Mouse (Mus musculus): ENCODE measurements at regions not wholly inside any gene's neighbourhood (a gene's known extent, or its start where the extent isn't known, plus 50 kb on each side); places are given as distances from the start of the nearest gene placed in this dataset.

DNA sequence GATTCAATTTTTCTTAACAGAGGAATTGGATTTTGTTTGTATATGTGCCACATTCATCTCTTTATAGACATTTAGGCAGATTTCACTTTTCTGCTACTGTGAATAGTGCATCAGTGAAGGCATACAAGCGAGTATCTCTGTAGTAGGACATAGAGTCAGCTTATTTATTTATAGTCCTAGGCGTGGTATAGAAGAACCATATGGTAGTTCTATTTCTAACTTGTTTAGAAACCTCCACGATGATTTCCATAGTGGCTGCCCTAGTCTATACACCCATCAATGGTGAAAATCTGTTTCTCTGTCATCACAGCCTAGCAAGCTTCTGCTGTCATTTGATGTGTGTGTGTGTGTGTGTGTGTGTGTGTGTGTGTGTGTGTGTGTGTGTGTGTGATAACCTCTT is 387.6 kb downstream of the Kctd12 start:
- no peaks in the 10 kb centered on the region for H3K27me3 ChIP-seq (ENCODE audit: insufficient read depth, low read length)
- H3K4me3 ChIP-seq (ENCODE audit: low read depth, low read length): no peak overlapping the region
- H3K4me2 ChIP-seq (ENCODE audit: low read depth, low read length): no peak overlapping the region
- 63% methylated on average over 3 of the region's 3 CpGs for WGBS (ENCODE audit: insufficient replicate concordance)
- H3K4me1 ChIP-seq (ENCODE audit: insufficient read depth): no peaks in the 10 kb centered on the region
- TF ChIP-seq CTCF (IDR thresholded peaks at IDR 0.05; ENCODE audit: low read depth) (no peak), EP300 (IDR thresholded peaks at IDR 0.05; ENCODE audit: low read depth) (no peak)
- H3K9me3 ChIP-seq (ENCODE audit: low read length): no peaks in the 10 kb centered on the region
- DNase-seq (no peak), ATAC-seq (no peak)
- H3K27ac ChIP-seq (ENCODE audit: low read depth): no peak overlapping the region
- no peaks in the 10 kb centered on the region for H3K36me3 ChIP-seq (replicated peaks; ENCODE audit: insufficient read depth, low read length)
- no peak overlapping the region for H3K9ac ChIP-seq (replicated peaks)

DNA sequence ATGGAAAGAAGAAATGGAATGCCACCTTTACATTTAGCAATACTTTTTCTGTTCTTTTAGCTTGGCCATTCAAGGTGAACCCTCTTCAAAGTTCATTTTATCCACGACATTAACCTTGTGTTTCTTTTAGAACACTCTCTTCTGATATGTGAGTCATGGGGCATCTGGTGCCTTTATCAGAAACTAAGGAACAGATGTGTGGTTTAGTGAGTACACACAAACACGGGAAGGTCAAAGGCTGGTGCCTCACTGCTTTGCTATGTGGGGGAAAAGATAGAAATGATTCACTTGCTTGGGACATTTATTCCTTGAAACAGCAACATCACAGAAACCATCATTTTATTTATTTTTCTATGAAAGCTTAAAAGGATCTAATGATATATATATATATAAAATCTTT is 428.7 kb downstream of the Kctd12 start:
- Histone ChIP-seq H3K27me3 (ENCODE audit: insufficient read depth, low read length) (no peaks in the 10 kb centered on the region), H3K9me3 (ENCODE audit: low read length) (no peaks in the 10 kb centered on the region), H3K4me2 (ENCODE audit: low read depth, low read length) (no peak overlapping the region), H3K4me1 (ENCODE audit: insufficient read depth) (no peaks in the 10 kb centered on the region), H3K27ac (ENCODE audit: low read depth) (no peak overlapping the region), H3K36me3 (replicated peaks; ENCODE audit: insufficient read depth, low read length) (no peaks in the 10 kb centered on the region), H3K4me3 (ENCODE audit: low read depth, low read length) (no peak overlapping the region), H3K9ac (replicated peaks) (no peak overlapping the region)
- 45% methylated on average over 2 of the region's 2 CpGs for WGBS (ENCODE audit: insufficient replicate concordance)
- ATAC-seq: no peak
- TF ChIP-seq CTCF (IDR thresholded peaks at IDR 0.05; ENCODE audit: low read depth) (no peak), EP300 (IDR thresholded peaks at IDR 0.05; ENCODE audit: low read depth) (no peak)
- DNase-seq: no peak

DNA sequence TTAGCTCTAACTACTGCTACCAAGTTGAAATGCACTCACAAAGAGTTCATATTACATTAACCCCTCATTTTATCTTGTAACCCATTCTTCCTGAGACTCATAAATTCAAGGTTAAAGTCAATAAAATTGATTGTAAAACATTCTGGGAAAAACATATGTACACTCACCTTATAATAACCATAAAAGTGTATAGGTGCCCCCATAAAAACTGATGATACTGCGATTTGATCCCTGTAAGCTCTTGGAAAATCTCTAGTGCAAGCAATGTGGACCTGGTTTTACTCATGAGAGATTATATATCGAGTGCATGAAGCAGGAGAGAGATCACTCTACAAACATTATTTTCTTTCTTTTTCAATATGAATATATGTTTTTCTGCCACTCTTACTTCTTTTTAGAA is 429.8 kb downstream of the Kctd12 start:
- Histone ChIP-seq H3K27ac (ENCODE audit: low read depth) (no peak overlapping the region), H3K9me3 (ENCODE audit: low read length) (no peaks in the 10 kb centered on the region), H3K4me1 (ENCODE audit: insufficient read depth) (no peaks in the 10 kb centered on the region), H3K4me3 (ENCODE audit: low read depth, low read length) (no peak overlapping the region), H3K9ac (replicated peaks) (no peak overlapping the region), H3K4me2 (ENCODE audit: low read depth, low read length) (no peak overlapping the region), H3K27me3 (ENCODE audit: insufficient read depth, low read length) (no peaks in the 10 kb centered on the region), H3K36me3 (replicated peaks; ENCODE audit: insufficient read depth, low read length) (no peaks in the 10 kb centered on the region)
- ATAC-seq (no peak), DNase-seq (no peak)
- WGBS (ENCODE audit: insufficient replicate concordance): 62% methylated on average over 2 of the region's 2 CpGs
- no peak for TF ChIP-seq EP300 (IDR thresholded peaks at IDR 0.05; ENCODE audit: low read depth)
- no peak for TF ChIP-seq CTCF (IDR thresholded peaks at IDR 0.05; ENCODE audit: low read depth)

DNA sequence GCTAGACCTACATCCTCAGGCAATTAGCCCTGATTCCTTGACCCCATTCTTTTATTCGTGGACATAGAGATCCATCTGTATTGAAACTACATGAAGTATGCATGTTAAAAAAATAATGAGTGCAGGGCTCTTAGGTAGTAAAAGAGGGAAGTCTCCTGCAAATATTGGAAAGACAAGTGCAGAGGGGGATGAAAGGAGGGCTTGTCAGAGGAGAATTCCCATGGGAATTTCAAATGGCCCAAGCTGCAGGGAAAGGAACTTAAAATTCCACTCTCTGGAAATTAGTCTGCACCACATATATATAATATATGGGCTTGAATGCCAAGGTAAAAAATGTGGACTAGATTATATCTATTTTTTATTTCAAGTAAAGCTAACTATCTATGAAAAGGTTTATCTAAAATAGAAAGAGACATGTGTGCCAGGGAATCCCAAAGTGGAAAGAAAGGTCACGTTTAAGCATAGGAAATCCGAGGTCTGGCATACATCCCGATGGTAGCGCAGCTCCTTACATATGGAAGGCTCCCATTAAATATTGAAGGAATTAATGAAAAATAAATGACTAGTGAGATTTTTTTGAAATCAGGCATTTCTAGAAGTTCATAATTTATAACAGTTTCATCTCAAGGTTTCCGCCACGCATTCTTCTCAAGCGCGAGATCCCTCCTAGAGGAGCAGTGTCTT is 457.4 kb downstream of the Kctd12 start:
- H3K4me2 ChIP-seq (ENCODE audit: low read depth, low read length): no peak overlapping the region
- no peaks in the 10 kb centered on the region for H3K36me3 ChIP-seq (replicated peaks; ENCODE audit: insufficient read depth, low read length)
- DNase-seq (no peak), ATAC-seq (no peak)
- H3K4me3 ChIP-seq (ENCODE audit: low read depth, low read length): no peak overlapping the region
- no peaks in the 10 kb centered on the region for H3K27me3 ChIP-seq (ENCODE audit: insufficient read depth, low read length)
- no peaks in the 10 kb centered on the region for H3K9me3 ChIP-seq (ENCODE audit: low read length)
- TF ChIP-seq EP300 (IDR thresholded peaks at IDR 0.05; ENCODE audit: low read depth) (no peak), CTCF (IDR thresholded peaks at IDR 0.05; ENCODE audit: low read depth) (no peak)
- H3K4me1 ChIP-seq (ENCODE audit: insufficient read depth): no peaks in the 10 kb centered on the region
- no peak overlapping the region for H3K27ac ChIP-seq (ENCODE audit: low read depth)
- H3K9ac ChIP-seq (replicated peaks): no peak overlapping the region
- 83% methylated on average over 9 of the region's 9 CpGs for WGBS (ENCODE audit: insufficient replicate concordance)

DNA sequence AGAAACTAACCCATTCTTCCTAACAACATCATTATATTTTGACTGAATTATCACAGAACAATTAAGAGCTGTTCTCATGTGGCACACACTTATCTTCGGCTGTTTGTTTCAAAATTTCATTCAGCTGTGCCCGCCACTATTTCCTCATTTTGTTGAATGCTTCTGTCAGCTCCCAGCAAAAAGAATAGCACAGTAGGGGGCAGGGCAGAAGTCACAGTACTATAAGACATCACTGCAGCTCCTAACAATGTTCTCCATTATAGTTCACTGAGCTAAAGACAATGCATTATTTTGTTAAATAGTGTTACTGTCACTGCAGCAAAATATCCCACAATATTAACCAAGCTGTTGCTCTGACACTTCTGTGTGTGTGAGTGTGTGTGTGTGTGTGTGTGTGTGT is 465.7 kb downstream of the Kctd12 start:
- no peak for TF ChIP-seq CTCF (IDR thresholded peaks at IDR 0.05; ENCODE audit: low read depth)
- TF ChIP-seq EP300 (IDR thresholded peaks at IDR 0.05; ENCODE audit: low read depth): no peak
- Histone ChIP-seq H3K9me3 (ENCODE audit: low read length) (no peaks in the 10 kb centered on the region), H3K4me3 (ENCODE audit: low read depth, low read length) (no peak overlapping the region), H3K9ac (replicated peaks) (no peak overlapping the region), H3K4me1 (ENCODE audit: insufficient read depth) (no peaks in the 10 kb centered on the region), H3K27ac (ENCODE audit: low read depth) (no peak overlapping the region), H3K4me2 (ENCODE audit: low read depth, low read length) (no peak overlapping the region), H3K27me3 (ENCODE audit: insufficient read depth, low read length) (no peaks in the 10 kb centered on the region), H3K36me3 (replicated peaks; ENCODE audit: insufficient read depth, low read length) (no peaks in the 10 kb centered on the region)
- no peak for ATAC-seq
- DNase-seq: no peak
- WGBS (ENCODE audit: insufficient replicate concordance): 16% methylated on average over 2 of the region's 2 CpGs

DNA sequence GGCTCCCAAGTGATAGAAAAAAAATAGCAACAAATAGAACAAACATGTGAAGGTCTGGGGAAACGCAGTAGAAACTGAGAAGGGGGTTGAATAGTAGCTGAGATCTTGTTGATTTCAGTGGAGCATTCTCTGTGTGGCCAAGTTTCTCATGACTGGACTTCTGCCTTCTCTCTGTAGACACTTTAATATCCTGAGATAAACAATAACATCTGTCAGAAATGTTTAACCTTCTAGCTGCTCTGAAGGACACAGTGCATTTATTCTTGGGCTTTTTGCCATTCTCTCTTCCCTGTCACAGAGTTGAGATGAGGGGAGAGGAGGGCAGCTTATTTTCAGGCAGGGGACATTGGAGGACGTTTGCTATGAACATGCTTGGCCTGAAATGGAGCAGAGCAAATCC is 467.9 kb downstream of the Kctd12 start:
- no peaks in the 10 kb centered on the region for H3K9me3 ChIP-seq (ENCODE audit: low read length)
- no peak overlapping the region for H3K9ac ChIP-seq (replicated peaks)
- no peak overlapping the region for H3K27ac ChIP-seq (ENCODE audit: low read depth)
- TF ChIP-seq CTCF (IDR thresholded peaks at IDR 0.05; ENCODE audit: low read depth) (no peak), EP300 (IDR thresholded peaks at IDR 0.05; ENCODE audit: low read depth) (no peak)
- H3K4me3 ChIP-seq (ENCODE audit: low read depth, low read length): no peak overlapping the region
- no peak for ATAC-seq
- DNase-seq: no peak
- H3K4me2 ChIP-seq (ENCODE audit: low read depth, low read length): no peak overlapping the region
- 51% methylated on average over 2 of the region's 2 CpGs for WGBS (ENCODE audit: insufficient replicate concordance)
- no peaks in the 10 kb centered on the region for H3K36me3 ChIP-seq (replicated peaks; ENCODE audit: insufficient read depth, low read length)
- H3K27me3 ChIP-seq (ENCODE audit: insufficient read depth, low read length): no peaks in the 10 kb centered on the region
- H3K4me1 ChIP-seq (ENCODE audit: insufficient read depth): no peaks in the 10 kb centered on the region

DNA sequence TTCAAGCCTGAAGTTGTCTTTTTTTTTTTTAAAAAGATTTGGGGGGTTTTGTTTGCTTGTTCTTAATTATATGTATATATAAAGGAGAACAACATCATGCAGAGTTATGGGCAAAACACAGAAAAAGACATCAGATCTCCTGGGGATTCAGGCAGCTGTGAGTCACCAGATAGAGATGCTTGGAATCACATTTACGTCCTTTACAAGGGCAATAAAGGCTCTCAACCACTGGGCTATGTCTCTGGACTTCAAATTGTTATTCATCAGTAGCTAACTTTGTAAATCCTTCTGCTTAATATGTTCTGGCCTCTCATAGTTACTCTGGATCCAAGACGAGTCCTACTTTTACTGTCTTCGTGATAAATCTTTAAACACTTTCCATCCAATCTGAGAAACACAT is 469.8 kb downstream of the Kctd12 start:
- TF ChIP-seq CTCF (IDR thresholded peaks at IDR 0.05; ENCODE audit: low read depth): no peak
- no peak for TF ChIP-seq EP300 (IDR thresholded peaks at IDR 0.05; ENCODE audit: low read depth)
- Histone ChIP-seq H3K4me2 (ENCODE audit: low read depth, low read length) (no peak overlapping the region), H3K27ac (ENCODE audit: low read depth) (no peak overlapping the region), H3K27me3 (ENCODE audit: insufficient read depth, low read length) (no peaks in the 10 kb centered on the region), H3K9ac (replicated peaks) (no peak overlapping the region), H3K9me3 (ENCODE audit: low read length) (no peaks in the 10 kb centered on the region), H3K4me3 (ENCODE audit: low read depth, low read length) (no peak overlapping the region), H3K4me1 (ENCODE audit: insufficient read depth) (no peaks in the 10 kb centered on the region), H3K36me3 (replicated peaks; ENCODE audit: insufficient read depth, low read length) (no peaks in the 10 kb centered on the region)
- 71% methylated on average over 3 of the region's 3 CpGs for WGBS (ENCODE audit: insufficient replicate concordance)
- ATAC-seq (no peak), DNase-seq (no peak)
